Mouse (Mus musculus) heart, adult 2 months (tissue): Measurements from ENCODE around the gene C1qtnf5.

Experiments
- CTCF ChIP-seq: fragments of 200-600 bp; IDR thresholded peaks from 2 replicates; pipeline ENCODE4 v1.8.1; 2022; ENCODE audit warnings: antibody characterized with exemption, mild to moderate bottlenecking, moderate library complexity
- EP300 ChIP-seq: fragments of 200-500 bp; IDR thresholded peaks from 2 replicates; pipeline ENCODE4 v1.6.1; 2011; ENCODE audit warnings: low read depth, low read length, control low read depth; ENCODE audit not compliant: insufficient read depth

GRCm38 (mm10) chr9:44087761-44088455 lies 19.1 kb upstream of the C1qtnf5 start:
- TF ChIP-seq CTCF, result no peak
- TF ChIP-seq EP300, result 0 out of 2 replicates have a peak, but pooled peaks have one; percentile 56
